Mouse (Mus musculus) urinary bladder, postnatal 10 days (tissue): ENCODE results near the gene Fxyd5.

Experiments
- DNase-seq: peaks from one replicate; pipeline ENCODE4 v3.0.0; 2022; ENCODE audit warnings: low spot score

Fxyd5 gene

DNA sequence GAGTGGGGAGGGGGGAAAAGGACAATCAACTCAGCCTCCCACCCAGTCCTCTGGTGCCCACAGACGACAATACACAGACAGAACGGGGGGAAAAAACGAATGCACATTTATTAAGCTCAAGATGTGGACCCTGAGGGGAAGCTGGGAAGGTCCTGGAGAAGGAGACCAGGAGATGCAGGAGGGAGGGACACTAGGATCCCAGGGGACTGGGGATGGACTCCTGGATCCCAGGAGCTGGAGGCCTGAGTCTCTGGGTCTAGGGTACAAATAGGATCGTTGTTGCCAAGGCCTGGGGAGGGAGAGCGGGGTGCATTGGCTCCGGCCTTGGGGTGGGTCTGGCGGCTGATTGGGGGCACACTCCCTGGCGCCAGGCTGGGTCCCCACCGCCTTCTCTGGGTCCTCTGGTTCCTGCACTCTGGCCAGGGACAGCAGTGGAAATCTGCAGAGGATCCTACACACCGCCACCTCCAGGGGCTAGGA, at the start of gene Fxyd5:
Gene Fxyd5 (minus strand): TSS at position 51 of the 480 bp plus-strand sequence.
- DNase-seq = no peak

- no peak for DNase-seq
Observed at GRCm38 (mm10) chr7:31089721-31090120, 47.4 kb upstream of the Fxyd5 start.

GRCm38 (mm10) chr7:31088206-31088605, 45.9 kb upstream of the Fxyd5 start:
- no peak for DNase-seq

- DNase-seq = no peak
Observed at GRCm38 (mm10) chr7:31087262-31087661, 45.0 kb upstream of the Fxyd5 start.

GRCm38 (mm10) chr7:31086175-31086755, 44.0 kb upstream of the Fxyd5 start:
- DNase-seq = no peak

DNA sequence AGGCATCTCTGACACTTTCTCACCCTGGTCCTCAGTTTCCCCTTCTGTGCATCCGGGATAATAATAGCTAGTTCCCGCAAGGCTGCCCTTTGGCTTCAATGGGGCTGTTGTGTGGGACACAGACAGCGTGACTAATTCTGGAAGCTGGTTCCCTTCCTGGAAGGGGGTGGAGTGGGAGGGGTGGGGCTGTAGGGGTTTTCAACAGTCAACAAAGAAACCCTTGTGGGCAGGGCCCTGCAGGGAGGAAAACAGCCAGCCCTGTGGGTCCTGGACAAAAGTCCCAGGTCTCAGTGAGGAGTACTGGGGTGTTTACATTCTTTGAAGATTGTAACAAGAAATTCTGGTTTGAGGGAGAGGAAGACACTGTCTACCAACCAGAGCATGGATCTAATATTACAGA, 42.9 kb upstream of the Fxyd5 start:
- no peak for DNase-seq

DNA sequence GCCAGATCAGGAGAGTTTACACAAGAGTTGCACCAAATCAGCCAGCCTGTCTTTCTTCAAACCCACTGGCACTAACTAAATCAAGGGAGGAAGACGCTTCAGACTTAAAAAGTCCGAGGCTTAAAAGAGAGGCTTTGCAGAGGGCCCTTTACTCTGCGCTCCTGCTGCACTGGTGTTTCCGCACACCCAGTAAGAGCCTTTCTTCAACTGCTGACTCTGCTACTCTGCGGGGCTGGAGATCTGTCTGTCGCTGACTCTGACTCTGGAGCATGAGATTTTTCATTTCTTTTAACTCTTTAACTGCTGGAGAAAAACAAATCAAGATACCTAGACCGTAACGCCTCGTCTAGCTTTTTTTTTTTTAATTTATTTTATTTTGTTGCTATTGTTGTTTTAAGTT, 41.9 kb upstream of the Fxyd5 start:
- no peak for DNase-seq

DNA sequence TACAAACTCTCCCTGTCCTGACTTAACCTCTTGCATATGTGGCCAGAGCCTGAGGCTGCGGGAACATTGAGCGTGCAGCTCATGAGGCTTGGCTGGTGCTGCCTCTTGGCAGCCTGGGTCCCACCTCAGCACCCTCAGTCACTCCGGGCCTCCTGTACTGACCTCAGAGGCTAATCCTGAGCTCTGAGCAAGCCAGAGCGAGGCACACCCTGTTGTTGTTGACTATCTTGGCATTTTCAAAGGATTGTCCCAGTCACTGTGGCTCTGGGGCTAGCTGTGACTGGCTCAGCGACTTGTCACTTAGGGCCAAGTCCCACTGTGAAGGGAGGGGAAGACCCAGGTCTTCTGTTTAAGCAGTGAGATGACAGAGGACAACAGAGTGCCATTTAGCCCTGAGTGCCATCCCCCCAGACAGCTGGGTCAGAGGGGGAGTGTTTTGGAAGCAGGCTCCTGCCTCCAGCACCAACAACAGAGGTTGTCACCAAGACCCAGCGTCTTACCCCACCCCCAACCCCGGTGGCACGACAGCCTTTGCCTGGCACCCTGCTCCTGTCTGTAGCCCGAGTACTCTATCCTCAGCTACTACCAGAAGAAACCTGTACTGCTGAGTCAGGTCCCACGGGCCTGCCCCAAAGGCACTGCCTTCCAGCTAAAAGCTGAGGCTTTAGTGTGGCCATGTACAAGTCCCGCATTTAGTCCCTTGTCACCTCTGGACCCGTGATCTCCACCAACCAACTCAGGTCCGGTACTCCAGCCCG, 40.7 kb upstream of the Fxyd5 start:
- DNase-seq = no peak

- no peak for DNase-seq
Observed at GRCm38 (mm10) chr7:31082106-31082505, 39.8 kb upstream of the Fxyd5 start.

DNA sequence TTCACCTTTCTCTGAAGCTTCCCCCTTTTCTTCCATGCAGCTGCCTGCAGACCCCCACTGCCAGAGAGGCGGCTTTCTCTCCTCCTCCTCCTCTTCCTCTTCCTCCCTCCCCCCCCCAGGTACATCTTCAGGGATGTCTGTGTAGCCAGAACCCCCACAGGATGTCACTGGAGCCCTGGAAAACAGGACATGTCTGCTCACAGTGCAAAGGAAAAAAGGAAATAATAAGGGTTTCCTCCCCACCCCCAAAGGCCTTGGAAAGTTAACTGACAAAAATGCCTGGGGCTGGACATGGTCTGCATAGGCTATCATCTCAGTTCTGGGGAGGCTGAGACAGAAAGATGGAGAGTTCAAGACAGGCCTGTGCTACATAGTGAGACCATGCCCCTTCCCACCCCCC, 38.8 kb upstream of the Fxyd5 start:
- DNase-seq = no peak

DNA sequence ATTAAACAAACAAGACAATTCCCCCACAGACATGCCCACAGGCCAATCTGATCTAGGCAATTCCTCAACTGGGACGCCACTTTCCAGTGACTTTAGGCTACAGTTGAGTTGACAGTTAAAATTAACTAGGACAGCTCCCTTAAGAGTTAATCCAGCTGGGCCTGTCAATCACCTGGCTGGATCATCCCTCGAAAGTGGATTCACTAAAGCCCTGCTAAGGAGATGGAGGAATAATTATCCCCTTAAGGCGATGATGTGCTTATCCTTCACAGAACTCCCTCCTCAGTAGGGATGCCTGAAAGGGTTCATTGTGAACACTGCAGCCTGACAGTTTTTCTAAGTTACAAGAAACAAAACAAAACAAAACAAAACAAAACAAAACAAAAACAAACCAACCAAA, 38.3 kb upstream of the Fxyd5 start:
- DNase-seq = no peak

DNA sequence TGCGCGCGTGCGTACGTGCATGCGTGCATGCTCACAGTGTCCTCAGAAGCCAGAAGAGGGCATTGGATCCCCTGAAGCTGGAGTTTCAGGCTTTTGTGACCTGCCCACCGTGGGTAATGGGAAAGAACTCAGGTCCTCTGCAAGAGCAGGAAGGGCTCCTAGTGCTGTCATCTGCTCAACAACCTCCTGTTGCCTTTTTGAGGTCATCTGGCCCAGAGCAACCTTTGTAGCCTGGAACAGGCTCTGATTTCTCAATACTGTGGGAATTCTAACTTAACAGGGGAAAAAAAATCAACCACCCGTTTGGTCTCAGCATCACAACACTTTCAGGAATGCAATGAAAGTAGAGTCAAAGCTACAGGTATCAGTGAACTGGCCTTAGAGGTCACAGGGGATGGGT, 37.4 kb upstream of the Fxyd5 start:
- DNase-seq = no peak

GRCm38 (mm10) chr7:31077885-31078445, 35.7 kb upstream of the Fxyd5 start:
- DNase-seq = no peak

- no peak for DNase-seq
Observed at GRCm38 (mm10) chr7:31077470-31077869, 35.2 kb upstream of the Fxyd5 start.

- no peak for DNase-seq
Observed at GRCm38 (mm10) chr7:31076492-31076891, 34.2 kb upstream of the Fxyd5 start, which contains the start of gene Fxyd3. TSS of gene Fxyd3 (minus strand) at chr7:31076704.

GRCm38 (mm10) chr7:31074713-31075069, 32.4 kb upstream of the Fxyd5 start:
- DNase-seq = no peak

DNA sequence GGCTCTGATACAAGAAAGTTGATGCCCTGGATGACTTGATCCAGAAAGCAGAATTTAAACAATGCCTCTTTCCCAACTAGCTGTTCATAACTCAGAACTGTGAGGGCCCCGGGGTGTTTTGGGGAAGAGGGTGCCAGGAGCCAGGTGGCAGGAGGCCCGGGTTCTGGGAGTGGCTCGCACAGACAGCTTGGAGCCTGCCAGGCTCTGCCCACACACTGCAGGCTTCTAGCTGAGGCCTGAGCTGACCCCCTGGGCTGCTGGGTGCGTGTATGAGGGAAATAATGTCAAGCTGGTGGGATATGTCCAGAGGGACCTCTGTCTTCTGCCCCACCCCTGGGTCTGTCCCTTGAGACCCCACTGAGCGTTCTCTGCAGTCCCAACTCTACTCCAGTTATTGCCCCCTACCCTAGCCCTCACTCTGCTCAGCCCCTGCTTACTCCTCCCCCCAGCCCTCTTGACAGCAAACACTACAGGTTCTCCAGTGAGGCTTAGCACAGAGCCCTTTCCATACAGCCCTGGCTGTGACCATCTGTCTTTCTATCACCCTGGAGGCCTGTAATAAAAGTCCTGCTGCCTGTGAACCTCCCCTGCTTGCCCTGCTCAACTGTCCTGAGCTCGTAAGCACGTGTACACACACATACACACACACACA, 31.9 kb upstream of the Fxyd5 start:
- no peak for DNase-seq

GRCm38 (mm10) chr7:31073546-31073945, 31.3 kb upstream of the Fxyd5 start:
- DNase-seq = no peak

- DNase-seq = no peak
Observed at GRCm38 (mm10) chr7:31072326-31072725, 30.0 kb upstream of the Fxyd5 start.

- no peak for DNase-seq
Observed at GRCm38 (mm10) chr7:31070324-31070723, 28.0 kb upstream of the Fxyd5 start.

- DNase-seq = no peak
Observed at GRCm38 (mm10) chr7:31069491-31069890, 27.2 kb upstream of the Fxyd5 start.

GRCm38 (mm10) chr7:31067836-31068235, 25.6 kb upstream of the Fxyd5 start:
- no peak for DNase-seq

GRCm38 (mm10) chr7:31063074-31063560, 20.8 kb upstream of the Fxyd5 start:
- DNase-seq = no peak
